Mouse (Mus musculus) adrenal gland, postnatal 25 days (tissue): ENCODE data around the gene Zfp93. TPM values are rescaled to one million over a fixed set of nuclear protein-coding genes. Genes with fewer than 3 reads are reported as not detected.

Experiments
- total RNA-seq: library from RNA; stranded (reverse); gene quantifications from 2 replicates; pipeline ENCODE4 v1.2.3, GENCODE M21; 2021

Gene Zfp93
- total RNA-seq, 1 experiment from 2014 or later: 7.2 TPM

Other genes starting within 250 kb of the Zfp93 start
- gene Vmn1r183, start 217.2 kb upstream of the Zfp93 start, total RNA-seq: not detected in 2 replicates
- gene Zfp180, start 188.5 kb upstream of the Zfp93 start, total RNA-seq: 26.6 and 27.0 TPM in 2 replicates
- gene Zfp112, start 158.1 kb upstream of the Zfp93 start, total RNA-seq: 5.4 and 6.1 TPM in 2 replicates
- 11.1 and 11.3 TPM in 2 replicates for gene Zfp235, start 136.3 kb upstream of the Zfp93 start, total RNA-seq
- 0.29 and 0.58 TPM in 2 replicates for gene Zfp114, start 95.4 kb upstream of the Zfp93 start, total RNA-seq
- gene Zfp111, start 59.0 kb upstream of the Zfp93 start, total RNA-seq: 9.7 and 9.9 TPM in 2 replicates
- gene Zfp109, start 32.9 kb upstream of the Zfp93 start, total RNA-seq: 4.5 and 6.5 TPM in 2 replicates
- 3.3 and 4.1 TPM in 2 replicates for gene Zfp108, start 15.6 kb upstream of the Zfp93 start, total RNA-seq
- gene Zfp61, start 30.8 kb downstream of the Zfp93 start, total RNA-seq: 10.1 and 11.5 TPM in 2 replicates
- gene Zfp94, start 46.2 kb downstream of the Zfp93 start, total RNA-seq: 4.1 and 6.6 TPM in 2 replicates
- 1.0 and 1.1 TPM in 2 replicates for gene Tescl, start 63.5 kb downstream of the Zfp93 start, total RNA-seq
- gene Lypd5, start 78.8 kb downstream of the Zfp93 start, total RNA-seq: not detected in 2 replicates
- gene Kcnn4, start 99.8 kb downstream of the Zfp93 start, total RNA-seq: 0.21 TPM in 1 of 2 replicates, not detected in the other
- 26.6 and 29.1 TPM in 2 replicates for gene Smg9, start 129.2 kb downstream of the Zfp93 start, total RNA-seq
- gene Irgc1, start 181.9 kb downstream of the Zfp93 start, total RNA-seq: not detected in 2 replicates
- gene Plaur, start 192.1 kb downstream of the Zfp93 start, total RNA-seq: 5.6 and 7.8 TPM in 2 replicates
- 2.4 and 3.8 TPM in 2 replicates for gene Cadm4, start 211.6 kb downstream of the Zfp93 start, total RNA-seq
- gene Zfp428, start 236.6 kb downstream of the Zfp93 start, total RNA-seq: 6.2 and 7.0 TPM in 2 replicates
- not detected in 2 replicates for gene AC161166.1, start 242.0 kb downstream of the Zfp93 start, total RNA-seq